Mouse (Mus musculus): ENCODE measurements around the gene Tjp2.

GRCm38 (mm10) chr19:24144009-24144408 is 80.8 kb downstream of the Tjp2 start:
- TF ChIP-seq MAX (IDR thresholded peaks at IDR 0.05), result no peak
- no peak for TF ChIP-seq CTCF (IDR thresholded peaks at IDR 0.05; ENCODE audit: control insufficient read depth, insufficient read depth, insufficient read length)
- TF ChIP-seq FOSL1 (IDR thresholded peaks at IDR 0.05; ENCODE audit: insufficient read depth, low read length, poor library complexity, severe bottlenecking), result no peak
- no peak for TF ChIP-seq CEBPB (IDR thresholded peaks at IDR 0.05; ENCODE audit: low read depth)
- no peak for TF ChIP-seq MYOD1 (IDR thresholded peaks at IDR 0.05; ENCODE audit: control insufficient read depth, insufficient read length, low read depth)
- no peak for TF ChIP-seq USF1 (IDR thresholded peaks at IDR 0.05; ENCODE audit: low read depth)
- TF ChIP-seq MYOG (IDR thresholded peaks at IDR 0.05; ENCODE audit: control insufficient read depth, extremely low read depth, insufficient read length), result no peak
